Mouse (Mus musculus): ENCODE data around the gene Srrm2.

DNA sequence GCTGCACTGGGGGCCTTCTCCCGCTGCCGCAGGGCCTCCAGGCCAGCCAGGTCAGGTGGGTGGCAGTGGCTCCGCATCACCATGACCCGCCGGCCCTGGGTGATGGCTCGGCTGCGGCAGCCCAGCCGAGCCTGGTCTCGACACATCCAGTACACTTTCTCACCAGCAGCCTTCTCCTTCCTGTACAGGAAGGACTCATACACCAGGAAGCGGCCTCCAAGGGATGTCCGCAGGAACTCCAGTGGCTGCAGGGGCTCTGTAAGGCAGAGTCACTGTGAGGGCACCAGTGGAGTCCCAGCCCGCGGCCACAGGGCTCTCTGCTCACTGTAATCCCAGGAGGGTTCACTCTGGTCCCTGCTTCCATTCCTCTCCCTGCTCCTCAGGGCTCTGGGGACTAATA lies 34.6 kb upstream of the Srrm2 start:
- TF ChIP-seq POLR2A (IDR thresholded peaks at IDR 0.05; ENCODE audit: insufficient read length, low read depth) (no peak), MAX (IDR thresholded peaks at IDR 0.05; ENCODE audit: low read depth) (no peak), POLR2AphosphoS2 (IDR thresholded peaks at IDR 0.05; ENCODE audit: insufficient read length, low read depth) (no peak), USF1 (IDR thresholded peaks at IDR 0.05; ENCODE audit: low read depth) (no peak), E2F4 (IDR thresholded peaks at IDR 0.05; ENCODE audit: insufficient read depth) (no peak), MYOD1 (IDR thresholded peaks at IDR 0.05; ENCODE audit: control insufficient read depth in 1 of 3, insufficient read length in 2 of 3, low read depth in 2 of 3) (no peak)

Data from myocyte (in vitro differentiated cells).